Mouse (Mus musculus) heart, embryonic 13.5 days (tissue): Measurements from ENCODE around the gene Emc6. TPM values are rescaled to one million over a fixed set of nuclear protein-coding genes. Genes with fewer than 3 reads are reported as not detected.

Experiments
- ATAC-seq: fragments of 200-750 bp; cut with Nextera tagmentation; 2 replicates; pipeline ENCODE4 v1.8.0; 2017; ENCODE audit warnings: moderate TSS enrichment; ENCODE audit not compliant: insufficient number of reproducible peaks, low FRiP score, low TSS enrichment; ENCODE audit errors: extremely low read depth
- H3K27ac ChIP-seq: fragments of 300-500 bp; sonication (generic); replicated peaks from 2 replicates; pipeline ENCODE4 v1.5.1; 2015; ENCODE audit warnings: moderate library complexity, mild to moderate bottlenecking, inconsistent platforms
- H3K27me3 ChIP-seq: fragments of 300-500 bp; sonication (generic); replicated peaks from 2 replicates; pipeline ENCODE4 v1.6.1; 2015; ENCODE audit warnings: mild to moderate bottlenecking, inconsistent platforms
- H3K36me3 ChIP-seq: fragments of 300-500 bp; sonication (generic); 2 replicates; pipeline ENCODE4 v1.6.1; 2015; ENCODE audit warnings: mild to moderate bottlenecking, inconsistent platforms
- H3K4me1 ChIP-seq: fragments of 300-500 bp; sonication (generic); 2 replicates; pipeline ENCODE4 v1.6.1; 2015; ENCODE audit warnings: inconsistent platforms
- H3K4me2 ChIP-seq: fragments of 300-500 bp; sonication (generic); 2 replicates; pipeline ENCODE4 v1.6.1; 2015; ENCODE audit warnings: inconsistent platforms, mild to moderate bottlenecking, moderate library complexity
- H3K4me3 ChIP-seq: fragments of 300-500 bp; sonication (generic); 2 replicates; pipeline ENCODE4 v1.5.1; 2015; ENCODE audit warnings: moderate library complexity, mild to moderate bottlenecking, inconsistent platforms
- H3K9ac ChIP-seq: fragments of 300-500 bp; sonication (generic); 2 replicates; pipeline ENCODE4 v1.6.1; 2015; ENCODE audit warnings: inconsistent platforms, mild to moderate bottlenecking, moderate library complexity
- H3K9me3 ChIP-seq: fragments of 300-500 bp; sonication (generic); 2 replicates; pipeline ENCODE4 v1.6.1; 2016; ENCODE audit warnings: inconsistent platforms
- WGBS: fragments of 180-500 bp; shearing (Covaris S2); methylation state at CpG from one replicate; pipeline ENCODE4 v1.1.7; 2015; ENCODE audit warnings: mixed read lengths; 5-methylcytosine and 5-hydroxymethylcytosine counted together
- polyA plus RNA-seq: library from polyadenylated mRNA; unstranded; fragments of >200 nt; fragmentation: Nextera tagmentation; extraction: Ambion mirVana; gene quantifications from 2 replicates; pipeline ENCODE4 v1.2.1, GENCODE M21; 2015

Emc6 gene
- polyA plus RNA-seq, result 93.0 and 101 TPM in 2 replicates

GRCm38 (mm10) chr11:73176608-73177508, at the start of gene Emc6, which contains the start of gene Tax1bp3:
Emc6 (minus strand) TSS chr11:73177037.
Tax1bp3 (plus strand) TSS chr11:73177083.
- under 1% methylated on average over 80 of the region's 81 CpGs for WGBS
- H3K36me3 ChIP-seq, result peaks cover 43% of the 10 kb centered on the region
- peaks cover 47% of the 10 kb centered on the region for H3K4me1 ChIP-seq

GRCm38 (mm10) chr11:73225856-73226255, 49.0 kb upstream of the Emc6 start:
- H3K9ac ChIP-seq, result no peak overlapping the region
- ATAC-seq, result no peak
- 84% methylated on average over 6 of the region's 6 CpGs for WGBS
- no peak overlapping the region for H3K4me2 ChIP-seq
- H3K27ac ChIP-seq, result no peak overlapping the region
- H3K9me3 ChIP-seq, result no peaks in the 10 kb centered on the region
- H3K4me3 ChIP-seq, result no peak overlapping the region
- H3K36me3 ChIP-seq, result no peaks in the 10 kb centered on the region
- H3K27me3 ChIP-seq, result no peaks in the 10 kb centered on the region
- H3K4me1 ChIP-seq, result no peaks in the 10 kb centered on the region

More at GRCm38 (mm10) chr11:73176608-73177508, at the start of gene Emc6, which contains the start of gene Tax1bp3:
- Histone ChIP-seq H3K27me3 (no peaks in the 10 kb centered on the region), H3K9ac (peak within 1 kb of the TSS; percentile 97), H3K4me3 (peak within 1 kb of the TSS; percentile 99), H3K9me3 (no peaks in the 10 kb centered on the region), H3K27ac (peak within 1 kb of the TSS; percentile 99), H3K4me2 (peak within 1 kb of the TSS; percentile 90)
- peak; percentile 97 for ATAC-seq

GRCm38 (mm10) chr11:73223966-73224365, 47.1 kb upstream of the Emc6 start:
- H3K27ac ChIP-seq, result no peak overlapping the region
- no peaks in the 10 kb centered on the region for H3K36me3 ChIP-seq
- ATAC-seq, result no peak
- 68% methylated on average over 2 of the region's 2 CpGs for WGBS
- H3K27me3 ChIP-seq, result no peaks in the 10 kb centered on the region
- no peak overlapping the region for H3K4me3 ChIP-seq
- H3K4me2 ChIP-seq, result no peak overlapping the region
- H3K4me1 ChIP-seq, result no peaks in the 10 kb centered on the region
- no peaks in the 10 kb centered on the region for H3K9me3 ChIP-seq
- no peak overlapping the region for H3K9ac ChIP-seq

GRCm38 (mm10) chr11:73222846-73223245, 46.0 kb upstream of the Emc6 start:
- Histone ChIP-seq H3K4me3 (no peak overlapping the region), H3K27ac (no peak overlapping the region), H3K9ac (no peak overlapping the region), H3K27me3 (no peaks in the 10 kb centered on the region), H3K36me3 (no peaks in the 10 kb centered on the region), H3K4me1 (no peaks in the 10 kb centered on the region), H3K9me3 (no peaks in the 10 kb centered on the region), H3K4me2 (no peak overlapping the region)
- ATAC-seq, result no peak
- WGBS, result 25% methylated on average over 5 of the region's 5 CpGs

- Histone ChIP-seq H3K9me3 (no peaks in the 10 kb centered on the region), H3K27me3 (no peaks in the 10 kb centered on the region), H3K36me3 (no peaks in the 10 kb centered on the region), H3K4me1 (no peaks in the 10 kb centered on the region), H3K4me2 (no peak overlapping the region), H3K27ac (no peak overlapping the region), H3K9ac (no peak overlapping the region), H3K4me3 (no peak overlapping the region)
- ATAC-seq, result no peak
- WGBS, result 81% methylated on average over 1 of the region's 1 CpGs
These were observed 43.8 kb upstream of the Emc6 start for GRCm38 (mm10) chr11:73220651-73221050.

GRCm38 (mm10) chr11:73219671-73220070, 42.8 kb upstream of the Emc6 start:
- H3K27me3 ChIP-seq, result peaks cover 5% of the 10 kb centered on the region; the same call in 1 of the 2 replicates
- H3K4me1 ChIP-seq, result no peaks in the 10 kb centered on the region
- H3K9ac ChIP-seq, result no peak overlapping the region
- no peaks in the 10 kb centered on the region for H3K36me3 ChIP-seq
- no peak overlapping the region for H3K27ac ChIP-seq
- H3K4me3 ChIP-seq, result no peak overlapping the region
- 54% methylated on average over 2 of the region's 2 CpGs for WGBS
- no peak overlapping the region for H3K4me2 ChIP-seq
- ATAC-seq, result no peak
- H3K9me3 ChIP-seq, result no peaks in the 10 kb centered on the region

- H3K9ac ChIP-seq, result no peak overlapping the region
- no peak overlapping the region for H3K4me2 ChIP-seq
- no peak overlapping the region for H3K4me3 ChIP-seq
- no peaks in the 10 kb centered on the region for H3K9me3 ChIP-seq
- no peak overlapping the region for H3K27ac ChIP-seq
- no peaks in the 10 kb centered on the region for H3K4me1 ChIP-seq
- H3K36me3 ChIP-seq, result no peaks in the 10 kb centered on the region
- peaks cover 5% of the 10 kb centered on the region; the same call in 1 of the 2 replicates for H3K27me3 ChIP-seq
- 65% methylated on average over 3 of the region's 3 CpGs for WGBS
- ATAC-seq, result no peak
These were observed 37.1 kb upstream of the Emc6 start for GRCm38 (mm10) chr11:73213956-73214355.

GRCm38 (mm10) chr11:73207621-73208020, 30.8 kb upstream of the Emc6 start:
- ATAC-seq, result no peak
- WGBS, result 66% methylated on average over 2 of the region's 2 CpGs

GRCm38 (mm10) chr11:73205194-73205593, 28.4 kb upstream of the Emc6 start:
- H3K36me3 ChIP-seq, result no peaks in the 10 kb centered on the region
- ATAC-seq, result no peak
- no peak overlapping the region for H3K27ac ChIP-seq
- no peaks in the 10 kb centered on the region for H3K9me3 ChIP-seq
- WGBS, result 59% methylated on average over 7 of the region's 7 CpGs
- peaks cover under 1% of the 10 kb centered on the region; the same call in 1 of the 2 replicates for H3K4me1 ChIP-seq
- no peak overlapping the region for H3K4me2 ChIP-seq
- H3K4me3 ChIP-seq, result no peak overlapping the region
- no peak overlapping the region for H3K9ac ChIP-seq
- no peaks in the 10 kb centered on the region for H3K27me3 ChIP-seq

More at GRCm38 (mm10) chr11:73207621-73208020, 30.8 kb upstream of the Emc6 start:
- H3K27ac ChIP-seq, result no peak overlapping the region
- no peak overlapping the region for H3K4me3 ChIP-seq
- no peak overlapping the region for H3K9ac ChIP-seq
- no peaks in the 10 kb centered on the region for H3K9me3 ChIP-seq
- H3K4me2 ChIP-seq, result no peak overlapping the region
- H3K36me3 ChIP-seq, result no peaks in the 10 kb centered on the region
- no peaks in the 10 kb centered on the region for H3K4me1 ChIP-seq
- H3K27me3 ChIP-seq, result no peaks in the 10 kb centered on the region

- Histone ChIP-seq H3K4me1 (peaks cover 8% of the 10 kb centered on the region), H3K36me3 (no peaks in the 10 kb centered on the region), H3K9me3 (no peaks in the 10 kb centered on the region), H3K4me3 (no peak overlapping the region), H3K27ac (no peak overlapping the region), H3K27me3 (no peaks in the 10 kb centered on the region), H3K9ac (no peak overlapping the region), H3K4me2 (no peak overlapping the region)
- 75% methylated on average over 8 of the region's 8 CpGs for WGBS
- ATAC-seq, result no peak
These were observed 27.1 kb upstream of the Emc6 start for GRCm38 (mm10) chr11:73203895-73204294.

GRCm38 (mm10) chr11:73201597-73201996, 24.8 kb upstream of the Emc6 start:
- no peak overlapping the region for H3K27ac ChIP-seq
- no peaks in the 10 kb centered on the region for H3K27me3 ChIP-seq
- ATAC-seq, result no peak
- H3K9me3 ChIP-seq, result no peaks in the 10 kb centered on the region
- no peak overlapping the region for H3K4me2 ChIP-seq
- H3K9ac ChIP-seq, result 0 out of 2 replicates have a peak overlapping the region, but pooled peaks have one; percentile 14
- WGBS, result 39% methylated on average over 4 of the region's 4 CpGs
- H3K4me1 ChIP-seq, result peaks cover 16% of the 10 kb centered on the region
- no peak overlapping the region for H3K4me3 ChIP-seq
- no peaks in the 10 kb centered on the region for H3K36me3 ChIP-seq
